Mouse (Mus musculus): ENCODE measurements around the gene Azi2. TPM values are rescaled to one million over a fixed set of nuclear protein-coding genes. Genes with fewer than 3 reads are reported as not detected.

The Azi2 gene
- polyA plus RNA-seq (2012; ENCODE audit: insufficient read depth, insufficient read length, missing spikeins): 88.7 and 98.1 TPM in 2 replicates

- H3K4me3 ChIP-seq (ENCODE audit: insufficient read depth, low read length): peak within 1 kb of the TSS; percentile 80
- TF ChIP-seq CTCF (IDR thresholded peaks at IDR 0.05; ENCODE audit: low read depth, low read length) (0 out of 2 replicates have a peak, but pooled peaks have one; percentile 16), POLR2A (IDR thresholded peaks at IDR 0.05; ENCODE audit: borderline replicate concordance, low read depth, low read length) (no peak)
- H3K4me1 ChIP-seq (ENCODE audit: control insufficient read depth, insufficient read depth, low read length): peaks cover 9% of the 10 kb centered on the region
- H3K27ac ChIP-seq (ENCODE audit: insufficient read depth, low read depth, low read length): peak within 1 kb of the TSS; percentile 93
Observed at GRCm38 (mm10) chr9:118040218-118041021, at the start of gene Azi2. Gene Azi2 (plus strand): TSS chr9:118040499.

- Histone ChIP-seq H3K4me3 (ENCODE audit: insufficient read depth, low read length) (no peak overlapping the region), H3K27ac (ENCODE audit: insufficient read depth, low read depth, low read length) (no peak overlapping the region), H3K4me1 (ENCODE audit: control insufficient read depth, insufficient read depth, low read length) (no peaks in the 10 kb centered on the region)
- TF ChIP-seq POLR2A (IDR thresholded peaks at IDR 0.05; ENCODE audit: borderline replicate concordance, low read depth, low read length) (no peak), CTCF (IDR thresholded peaks at IDR 0.05; ENCODE audit: low read depth, low read length) (no peak)
Observed at GRCm38 (mm10) chr9:117996631-117997030, 43.7 kb upstream of the Azi2 start.

DNA sequence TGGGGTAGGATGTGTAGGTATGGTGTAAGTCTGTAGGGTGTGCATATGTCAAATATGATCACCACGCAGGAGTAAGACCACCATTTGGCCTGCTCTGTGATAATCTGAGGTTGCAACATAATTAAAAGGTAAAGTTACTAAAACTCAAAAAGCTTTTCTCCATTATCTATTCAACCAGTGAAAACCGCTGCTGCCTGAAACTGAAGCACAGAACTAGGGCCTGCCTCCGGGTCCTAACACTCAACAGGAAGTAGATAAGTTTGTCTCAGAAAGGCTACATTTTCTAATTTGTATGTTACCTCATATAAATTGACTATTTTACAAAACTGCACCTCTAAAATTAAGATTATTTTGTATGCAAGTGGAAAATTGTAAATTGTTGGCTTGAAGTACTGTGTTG lies 38.8 kb upstream of the Azi2 start:
- no peak for TF ChIP-seq POLR2A (IDR thresholded peaks at IDR 0.05; ENCODE audit: borderline replicate concordance, low read depth, low read length)
- Histone ChIP-seq H3K4me1 (ENCODE audit: control insufficient read depth, insufficient read depth, low read length) (no peaks in the 10 kb centered on the region), H3K27ac (ENCODE audit: insufficient read depth, low read depth, low read length) (no peak overlapping the region), H3K4me3 (ENCODE audit: insufficient read depth, low read length) (no peak overlapping the region)

DNA sequence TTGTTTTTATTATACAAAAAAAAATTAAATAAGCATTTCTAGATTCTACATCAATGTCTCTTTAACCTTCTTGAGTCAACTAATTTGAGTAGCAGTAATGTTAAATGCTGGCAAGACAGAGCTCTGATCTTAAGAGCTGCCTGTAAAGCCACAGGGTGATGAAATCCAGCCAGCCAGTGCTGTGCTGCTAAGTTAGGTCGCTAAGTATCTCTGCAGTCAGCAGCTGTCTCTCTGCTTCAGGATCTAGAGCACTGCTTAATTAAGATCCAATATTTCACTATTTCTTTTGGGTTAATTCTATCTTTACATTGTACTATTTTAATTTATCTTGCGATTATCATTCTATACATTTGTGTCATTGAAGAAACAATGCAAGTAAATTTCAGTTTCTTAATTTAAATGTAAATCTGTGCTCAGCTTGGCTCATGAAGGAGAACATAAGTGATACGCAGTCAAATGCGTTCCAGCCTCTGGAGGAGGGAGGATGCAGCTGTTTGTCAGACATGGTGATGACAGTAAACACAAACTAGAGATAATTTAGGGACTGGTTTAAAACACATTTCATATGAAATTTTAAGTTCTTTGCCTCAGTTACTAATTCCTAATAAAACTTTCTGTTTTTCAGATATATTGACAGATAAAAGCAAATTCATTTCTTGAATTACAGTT lies 36.9 kb upstream of the Azi2 start:
- no peak overlapping the region for H3K4me3 ChIP-seq (ENCODE audit: insufficient read depth, low read length)
- no peaks in the 10 kb centered on the region for H3K4me1 ChIP-seq (ENCODE audit: control insufficient read depth, insufficient read depth, low read length)
- H3K27ac ChIP-seq (ENCODE audit: insufficient read depth, low read depth, low read length): no peak overlapping the region
- TF ChIP-seq CTCF (IDR thresholded peaks at IDR 0.05; ENCODE audit: low read depth, low read length) (no peak), POLR2A (IDR thresholded peaks at IDR 0.05; ENCODE audit: borderline replicate concordance, low read depth, low read length) (no peak)

DNA sequence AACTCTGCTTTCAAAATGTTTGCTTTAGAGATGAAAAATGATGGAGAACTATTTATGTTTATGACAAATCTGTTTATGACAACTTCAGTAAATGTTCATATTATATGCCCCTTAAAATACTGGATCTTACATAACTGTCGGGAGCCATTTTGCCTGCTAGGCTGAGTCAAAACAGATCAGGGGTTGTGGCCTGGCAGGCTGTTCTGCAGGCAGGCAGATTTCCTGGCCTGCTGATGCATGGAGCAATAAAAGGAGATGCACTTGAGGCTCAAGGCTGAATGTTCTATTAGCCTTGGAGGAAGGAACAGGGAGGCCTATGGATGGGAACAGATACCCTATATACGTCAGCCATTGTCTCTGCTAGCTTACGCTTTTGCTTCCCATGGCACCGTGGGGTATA lies 36.4 kb upstream of the Azi2 start:
- no peaks in the 10 kb centered on the region for H3K4me1 ChIP-seq (ENCODE audit: control insufficient read depth, insufficient read depth, low read length)
- H3K27ac ChIP-seq (ENCODE audit: insufficient read depth, low read depth, low read length): no peak overlapping the region
- H3K4me3 ChIP-seq (ENCODE audit: insufficient read depth, low read length): no peak overlapping the region
- no peak for TF ChIP-seq POLR2A (IDR thresholded peaks at IDR 0.05; ENCODE audit: borderline replicate concordance, low read depth, low read length)

DNA sequence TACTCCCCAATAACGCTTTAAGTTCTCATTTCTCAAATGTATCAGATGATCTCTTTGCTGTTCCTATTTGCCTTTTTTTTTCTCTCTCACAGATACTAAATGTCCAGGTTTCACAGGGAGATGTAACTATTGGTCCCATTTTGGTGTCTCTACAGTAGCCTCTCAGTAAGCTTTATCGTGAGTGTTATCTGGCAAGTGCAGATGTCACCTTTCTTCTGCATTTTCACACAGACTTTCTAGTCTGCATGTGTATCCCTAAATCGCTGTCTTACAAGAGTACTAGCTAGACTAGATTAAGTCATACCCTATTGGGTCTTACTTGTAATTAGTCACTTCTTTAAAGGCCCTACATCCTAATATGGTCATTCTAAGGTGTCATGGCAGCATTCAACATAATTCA lies 27.4 kb upstream of the Azi2 start:
- Histone ChIP-seq H3K4me3 (ENCODE audit: insufficient read depth, low read length) (no peak overlapping the region), H3K4me1 (ENCODE audit: control insufficient read depth, insufficient read depth, low read length) (no peaks in the 10 kb centered on the region), H3K27ac (ENCODE audit: insufficient read depth, low read depth, low read length) (no peak overlapping the region)
- no peak for TF ChIP-seq POLR2A (IDR thresholded peaks at IDR 0.05; ENCODE audit: borderline replicate concordance, low read depth, low read length)
- no peak for TF ChIP-seq CTCF (IDR thresholded peaks at IDR 0.05; ENCODE audit: low read depth, low read length)

- no peak for TF ChIP-seq CTCF (IDR thresholded peaks at IDR 0.05; ENCODE audit: low read depth, low read length)
- TF ChIP-seq POLR2A (IDR thresholded peaks at IDR 0.05; ENCODE audit: borderline replicate concordance, low read depth, low read length): no peak
- H3K4me1 ChIP-seq (ENCODE audit: control insufficient read depth, insufficient read depth, low read length): no peaks in the 10 kb centered on the region
- no peak overlapping the region for H3K27ac ChIP-seq (ENCODE audit: insufficient read depth, low read depth, low read length)
Observed at GRCm38 (mm10) chr9:118024966-118025365, 15.3 kb upstream of the Azi2 start.

GRCm38 (mm10) chr9:118029490-118029889 lies 10.8 kb upstream of the Azi2 start:
- Histone ChIP-seq H3K4me1 (ENCODE audit: control insufficient read depth, insufficient read depth, low read length) (peaks cover 2% of the 10 kb centered on the region; the same call in 1 of the 2 replicates), H3K27ac (ENCODE audit: insufficient read depth, low read depth, low read length) (no peak overlapping the region), H3K4me3 (ENCODE audit: insufficient read depth, low read length) (no peak overlapping the region)
- TF ChIP-seq CTCF (IDR thresholded peaks at IDR 0.05; ENCODE audit: low read depth, low read length): no peak
- no peak for TF ChIP-seq POLR2A (IDR thresholded peaks at IDR 0.05; ENCODE audit: borderline replicate concordance, low read depth, low read length)

More at GRCm38 (mm10) chr9:118024966-118025365, 15.3 kb upstream of the Azi2 start:
- no peak overlapping the region for H3K4me3 ChIP-seq (ENCODE audit: insufficient read depth, low read length)

- H3K4me1 ChIP-seq (ENCODE audit: control insufficient read depth, insufficient read depth, low read length): peaks cover 2% of the 10 kb centered on the region; the same call in 1 of the 2 replicates
- no peak overlapping the region for H3K27ac ChIP-seq (ENCODE audit: insufficient read depth, low read depth, low read length)
- H3K4me3 ChIP-seq (ENCODE audit: insufficient read depth, low read length): no peak overlapping the region
- TF ChIP-seq CTCF (IDR thresholded peaks at IDR 0.05; ENCODE audit: low read depth, low read length) (no peak), POLR2A (IDR thresholded peaks at IDR 0.05; ENCODE audit: borderline replicate concordance, low read depth, low read length) (no peak)
Observed at GRCm38 (mm10) chr9:118030252-118030651, 10.0 kb upstream of the Azi2 start.

DNA sequence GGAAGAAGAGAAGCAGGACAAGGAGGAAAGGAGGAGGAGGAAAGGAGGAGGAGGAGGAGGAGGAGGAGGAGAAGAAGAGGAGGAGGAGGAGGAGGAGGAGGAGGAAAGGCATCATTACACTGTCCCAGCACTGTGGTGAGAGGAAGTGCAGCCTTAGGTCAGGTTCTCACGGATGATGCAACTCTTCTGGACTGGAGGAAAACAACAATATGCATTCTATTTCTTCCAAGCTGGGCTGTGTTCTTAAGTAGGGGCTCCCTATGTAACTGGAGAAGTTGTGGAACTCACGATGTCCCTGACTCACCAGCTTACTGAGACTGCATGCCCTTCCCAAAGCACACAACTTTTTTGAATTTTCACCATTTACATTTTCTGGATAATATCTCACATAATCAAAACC lies 8.6 kb upstream of the Azi2 start:
- H3K4me3 ChIP-seq (ENCODE audit: insufficient read depth, low read length): no peak overlapping the region
- no peak for TF ChIP-seq CTCF (IDR thresholded peaks at IDR 0.05; ENCODE audit: low read depth, low read length)
- TF ChIP-seq POLR2A (IDR thresholded peaks at IDR 0.05; ENCODE audit: borderline replicate concordance, low read depth, low read length): no peak
- H3K27ac ChIP-seq (ENCODE audit: insufficient read depth, low read depth, low read length): no peak overlapping the region
- H3K4me1 ChIP-seq (ENCODE audit: control insufficient read depth, insufficient read depth, low read length): peaks cover 2% of the 10 kb centered on the region; the same call in 1 of the 2 replicates
